Mouse (Mus musculus) heart, adult 2 months (tissue): ENCODE measurements at regions not wholly inside any gene's neighbourhood (a gene's known extent, or its start where the extent isn't known, plus 50 kb on each side); places are given as distances from the start of the nearest gene placed in this dataset.
"Not testable (repeated sequence)": the region's sequence is repeated elsewhere in the genome, so short reads cannot be mapped to it uniquely, and the experiment has no call there.

Experiments
- CTCF ChIP-seq: fragments of 200-600 bp; IDR thresholded peaks from 2 replicates; pipeline ENCODE4 v1.8.1; 2022; ENCODE audit warnings: antibody characterized with exemption, mild to moderate bottlenecking, moderate library complexity
- EP300 ChIP-seq: fragments of 200-500 bp; IDR thresholded peaks from 2 replicates; pipeline ENCODE4 v1.6.1; 2011; ENCODE audit warnings: low read depth, low read length, control low read depth; ENCODE audit not compliant: insufficient read depth

DNA sequence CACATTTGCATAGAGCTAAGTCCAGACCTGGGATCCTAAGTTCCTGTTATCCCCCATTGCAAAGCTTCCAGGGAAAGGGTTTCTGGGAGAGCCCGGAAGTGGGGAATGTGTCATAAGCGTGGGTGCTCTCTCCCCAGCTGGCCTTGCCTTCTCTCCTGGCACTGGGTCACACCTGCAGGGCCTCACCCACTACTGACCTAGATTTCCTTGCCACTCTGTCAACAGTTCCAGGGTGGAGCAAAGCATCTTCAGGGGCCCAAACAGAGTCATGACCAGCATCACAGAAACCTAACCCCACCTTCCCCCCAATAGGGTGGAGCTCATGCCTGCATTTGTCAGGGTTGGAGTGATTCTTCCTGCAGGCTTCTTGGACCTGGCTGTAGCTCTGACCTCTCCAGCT lies 109.5 kb upstream of the Ywhaq start:
- TF ChIP-seq CTCF, EP300: not testable (repeated sequence)
